Mouse (Mus musculus) gastrocnemius, postnatal 4 days (tissue): ENCODE measurements around the gene Ttc28. TPM values are rescaled to one million over a fixed set of nuclear protein-coding genes. Genes with fewer than 3 reads are reported as not detected.
A peak's percentile ranks its signal among the peaks of the same experiment; 100 is the strongest.

Source experiments
- DNase-seq, 2 experiments: peaks; one replicate each; pipeline ENCODE4 v3.0.0; 2021 to 2022; ENCODE audit warnings: low spot score in 2 of 2, mixed read lengths in 2 of 2
- total RNA-seq, 2 experiments: library from RNA; stranded (reverse); gene quantifications; 2 replicates each; pipeline ENCODE4 v1.2.3; 2021

The Ttc28 gene
- total RNA-seq, 2 experiments from 2014 or later = 27.1 to 33.1 TPM

DNA sequence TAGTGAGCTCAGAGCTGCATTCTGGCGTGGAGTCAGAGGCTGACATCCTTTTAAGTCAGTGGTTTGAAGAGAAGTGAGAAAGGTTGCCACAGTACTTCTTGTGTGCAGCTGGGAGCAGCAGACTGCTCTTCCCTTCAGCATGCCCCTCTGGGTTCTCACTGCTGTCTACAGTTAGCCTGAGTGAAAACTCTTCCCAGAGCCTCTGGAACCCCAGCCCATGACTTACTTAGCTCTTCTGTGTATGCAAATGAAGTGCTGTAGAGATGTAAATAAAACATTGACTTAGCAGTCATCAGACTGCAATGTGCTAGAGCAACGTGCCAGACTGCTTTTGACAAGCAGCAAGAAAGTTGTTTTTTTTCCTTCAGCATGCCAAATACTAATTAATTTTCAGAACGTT is 70.2 kb downstream of the Ttc28 start:
- no peak for DNase-seq

DNA sequence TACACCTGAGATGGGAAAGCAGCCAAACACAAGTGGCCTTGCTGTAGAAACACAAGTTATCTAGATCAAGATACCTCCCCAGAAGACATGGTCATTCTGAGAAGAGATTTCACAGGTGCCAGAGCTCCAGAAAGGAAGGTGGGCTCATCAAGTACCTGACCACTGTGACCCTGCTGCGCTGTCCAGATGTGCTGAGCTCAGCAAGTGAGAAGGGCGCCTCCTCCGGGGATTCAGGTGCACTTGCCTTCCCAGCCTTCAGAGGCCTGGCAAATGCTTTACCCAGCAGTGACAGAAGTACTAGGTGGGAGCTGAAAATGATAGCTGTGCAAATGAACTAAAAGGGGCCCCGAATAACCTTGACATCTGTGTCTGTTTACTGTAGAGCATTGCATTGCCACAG is 78.6 kb downstream of the Ttc28 start:
- no peak for DNase-seq

DNA sequence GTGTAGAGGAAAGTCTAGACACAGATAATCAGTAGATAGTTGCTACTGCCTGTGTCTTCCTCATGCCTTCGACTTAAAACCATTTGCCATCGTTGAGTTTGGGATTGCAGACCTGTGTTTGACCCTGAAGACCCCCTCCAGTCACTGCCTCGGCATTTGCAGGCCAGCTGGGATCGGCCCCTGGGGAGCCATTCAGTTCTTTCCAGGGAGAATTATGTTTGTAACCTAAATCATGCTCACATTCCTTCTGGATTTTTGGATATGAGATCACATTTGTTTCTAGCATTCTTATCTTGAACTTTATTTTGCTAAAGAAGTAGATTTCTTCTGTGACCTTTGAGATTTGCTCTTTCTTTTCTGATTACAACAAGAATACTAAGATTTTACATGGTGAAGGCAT is 80.5 kb downstream of the Ttc28 start:
- no peak for DNase-seq

DNA sequence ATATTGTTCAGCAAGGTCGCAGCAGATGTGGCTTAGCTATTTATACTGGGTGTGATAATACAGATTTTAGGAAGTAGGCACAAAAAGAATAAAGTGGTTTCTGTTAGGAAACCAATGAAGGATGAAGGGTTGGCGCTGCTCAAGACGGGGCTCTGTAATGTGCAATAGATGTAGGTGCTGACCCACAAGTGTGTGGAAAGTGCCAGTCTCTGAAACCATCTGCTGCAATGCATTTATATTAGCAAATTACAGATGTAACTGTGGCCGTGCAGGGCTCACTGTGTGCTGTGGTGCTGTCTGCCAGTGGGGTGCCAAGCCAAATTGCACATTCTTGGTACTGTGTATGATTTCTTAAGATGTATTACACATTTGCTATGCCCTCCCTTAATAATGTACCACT is 81.3 kb downstream of the Ttc28 start:
- no peak for DNase-seq

DNA sequence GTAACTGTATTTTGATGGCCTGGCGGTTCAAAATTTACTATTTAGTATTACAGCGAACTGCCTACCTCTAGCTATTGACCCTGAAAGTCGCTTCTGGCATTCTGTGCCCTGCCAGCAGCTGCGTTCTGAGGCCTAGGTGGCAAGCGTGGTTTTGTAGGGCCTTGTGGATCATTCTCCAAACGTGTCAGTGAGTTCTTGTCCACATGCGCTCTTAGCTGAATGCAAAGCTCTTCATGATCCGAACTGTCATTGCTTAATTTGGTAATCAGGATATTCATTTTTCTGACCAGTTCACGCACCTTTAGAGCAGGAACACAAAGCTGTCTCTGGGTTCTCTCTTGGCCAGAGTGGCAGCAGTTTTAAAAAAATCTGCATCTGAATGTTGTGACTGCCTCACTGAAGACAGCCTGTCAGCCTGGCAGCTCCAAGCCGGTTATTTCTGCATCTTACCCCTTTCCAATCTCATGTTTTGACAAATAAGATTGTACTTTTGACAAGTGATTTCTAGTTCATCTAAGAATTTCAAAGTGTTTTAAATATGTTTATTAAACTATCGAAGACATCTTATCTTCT is 88.0 kb downstream of the Ttc28 start:
- DNase-seq = no peak

GRCm38 (mm10) chr5:110968566-110968965 is 89.0 kb downstream of the Ttc28 start:
- no peak for DNase-seq

DNA sequence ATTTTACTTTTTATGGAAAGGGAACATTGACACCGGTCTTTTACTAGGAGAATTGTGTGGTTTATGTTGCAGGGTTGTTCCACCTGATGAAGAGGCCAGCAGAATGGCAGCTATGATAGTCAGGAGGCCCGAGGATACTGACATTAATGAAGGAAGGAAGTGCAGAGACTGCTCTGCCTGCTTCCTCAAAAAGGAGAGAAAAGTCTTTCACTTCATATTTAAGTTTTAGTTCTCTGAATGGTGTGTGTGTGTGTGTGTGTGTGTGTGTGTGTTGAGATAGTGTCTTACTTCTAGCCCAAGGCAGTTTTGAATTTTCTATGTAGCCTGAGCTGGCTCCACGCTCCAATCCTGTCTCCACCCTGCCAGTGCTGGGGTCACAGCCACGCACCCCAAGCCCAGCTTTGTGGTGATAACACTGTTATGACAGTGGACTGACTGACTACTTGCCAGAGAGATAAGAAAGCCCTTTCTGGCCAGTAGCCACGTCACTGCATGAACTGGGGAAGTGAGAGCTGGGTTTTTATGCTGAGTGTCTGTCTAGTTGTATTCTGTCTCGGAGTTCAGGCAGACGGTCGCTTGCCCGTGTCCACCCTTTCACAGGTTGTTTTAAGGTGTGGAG is 90.7 kb downstream of the Ttc28 start:
- no peak for DNase-seq

GRCm38 (mm10) chr5:110976721-110977120 is 97.1 kb downstream of the Ttc28 start:
- no peak for DNase-seq

- DNase-seq = no peak
These were observed 98.2 kb downstream of the Ttc28 start for GRCm38 (mm10) chr5:110977796-110978195.

- peak; percentile 52 to 75 for DNase-seq
These were observed 98.9 kb downstream of the Ttc28 start for GRCm38 (mm10) chr5:110978461-110978860.

GRCm38 (mm10) chr5:110979011-110979860 is 99.6 kb downstream of the Ttc28 start:
- DNase-seq = peak; percentile 38 to 49

- peak in 1 of 2 experiments; percentile 24 for DNase-seq
These were observed 100.3 kb downstream of the Ttc28 start for GRCm38 (mm10) chr5:110979861-110980346.

DNA sequence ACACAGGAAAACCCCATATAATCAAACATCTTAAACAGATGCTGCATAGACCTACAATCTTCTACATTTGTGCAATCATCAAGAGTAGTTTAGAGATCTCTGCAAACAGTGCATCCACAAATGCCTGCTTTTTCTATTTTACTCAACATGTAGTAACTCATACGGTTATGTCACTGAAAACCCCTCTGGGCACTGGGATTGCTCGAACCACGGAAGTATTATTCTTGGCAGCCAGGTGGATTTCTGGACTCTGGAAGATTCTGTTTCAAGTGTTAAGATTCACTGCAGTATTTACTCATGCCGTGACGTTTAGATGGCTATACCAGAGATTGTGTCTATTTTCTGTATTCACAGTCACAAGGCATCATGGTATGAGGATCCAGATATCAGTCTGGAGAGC is 101.0 kb downstream of the Ttc28 start:
- DNase-seq = no peak

GRCm38 (mm10) chr5:110982436-110982835 is 102.8 kb downstream of the Ttc28 start:
- no peak for DNase-seq

- DNase-seq = no peak
These were observed 104.6 kb downstream of the Ttc28 start for GRCm38 (mm10) chr5:110984136-110984681.

DNA sequence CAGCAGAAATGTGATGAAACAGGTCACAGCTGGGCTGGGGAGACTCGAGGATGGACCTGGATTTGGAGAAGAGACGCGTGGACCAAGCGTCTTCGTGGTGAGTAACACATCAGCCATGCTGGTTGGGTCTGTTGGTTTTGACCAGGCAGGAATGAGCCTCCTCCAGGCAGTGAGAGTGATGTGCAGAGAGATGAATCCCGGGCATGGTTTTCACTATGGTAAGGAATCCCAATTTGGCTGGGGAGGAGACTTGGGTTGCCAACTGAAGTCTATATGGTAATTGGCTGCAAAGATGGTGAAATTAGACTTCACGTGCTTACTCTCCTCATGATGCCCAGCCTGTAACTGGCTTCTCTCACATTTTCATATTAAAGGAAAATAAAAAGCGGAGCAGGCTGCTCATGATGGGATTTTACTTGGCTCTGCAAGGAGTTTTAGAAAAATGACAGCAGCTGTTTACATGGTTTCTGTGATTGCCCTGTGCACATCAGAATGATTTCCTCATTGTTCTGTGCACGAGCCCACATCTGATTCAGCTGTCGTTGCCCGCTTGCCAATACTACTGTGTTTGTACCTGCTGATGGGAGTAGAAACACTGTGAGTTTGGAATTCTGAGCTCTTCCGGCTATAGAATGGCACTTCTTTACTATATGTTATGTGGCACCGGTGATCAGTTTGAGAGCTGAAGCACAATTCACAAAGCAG is 117.4 kb downstream of the Ttc28 start:
- no peak for DNase-seq

GRCm38 (mm10) chr5:110997692-110998091 is 118.1 kb downstream of the Ttc28 start:
- DNase-seq = no peak

- no peak for DNase-seq
These were observed 118.7 kb downstream of the Ttc28 start for GRCm38 (mm10) chr5:110998298-110998697.

DNA sequence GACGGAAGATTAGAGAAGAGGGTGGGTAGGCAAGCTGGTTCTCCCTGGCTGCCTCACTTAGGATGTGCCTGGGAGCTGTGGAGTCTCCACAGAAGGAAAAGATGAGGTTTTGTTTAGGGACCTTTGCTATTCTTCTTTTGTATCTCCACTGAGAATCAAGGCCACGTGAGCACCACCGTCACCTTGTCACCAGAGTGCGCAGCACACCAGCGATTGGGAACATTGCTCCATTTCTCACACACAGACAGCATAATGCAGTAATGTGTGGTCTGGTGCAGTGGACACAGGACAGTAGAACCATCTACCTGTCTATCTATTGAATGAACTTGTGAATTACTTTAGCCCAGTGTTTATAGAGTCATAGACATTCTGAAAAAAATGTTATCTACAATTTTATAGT is 121.3 kb downstream of the Ttc28 start:
- no peak for DNase-seq

- DNase-seq = no peak
These were observed 123.6 kb downstream of the Ttc28 start for GRCm38 (mm10) chr5:111003220-111003619.

- no peak for DNase-seq
These were observed 124.1 kb downstream of the Ttc28 start for GRCm38 (mm10) chr5:111003750-111004149.
